Mouse (Mus musculus) adrenal gland, adult 8-10 months (tissue): ENCODE results near the gene Dffa. TPM values are rescaled to one million over a fixed set of nuclear protein-coding genes. Genes with fewer than 3 reads are reported as not detected.
A peak's percentile ranks its signal among the peaks of the same experiment; 100 is the strongest.

Experiments used
- DNase-seq: peaks from one replicate; pipeline ENCODE4 v3.0.0; 2022
- total RNA-seq, 4 experiments: library from RNA; stranded (reverse); gene quantifications; 2 replicates each; pipeline ENCODE4 v1.2.4; 2022

Dffa gene
- total RNA-seq = 10 to 100 TPM; 25.3 to 31.7 (median 26.4) TPM

GRCm38 (mm10) chr4:149103875-149104561 is at the start of gene Dffa:
TSS of gene Dffa (plus strand) at chr4:149104146.
- DNase-seq = peak; percentile 89

GRCm38 (mm10) chr4:149055847-149056246 is 48.1 kb upstream of the Dffa start:
- no peak for DNase-seq

DNA sequence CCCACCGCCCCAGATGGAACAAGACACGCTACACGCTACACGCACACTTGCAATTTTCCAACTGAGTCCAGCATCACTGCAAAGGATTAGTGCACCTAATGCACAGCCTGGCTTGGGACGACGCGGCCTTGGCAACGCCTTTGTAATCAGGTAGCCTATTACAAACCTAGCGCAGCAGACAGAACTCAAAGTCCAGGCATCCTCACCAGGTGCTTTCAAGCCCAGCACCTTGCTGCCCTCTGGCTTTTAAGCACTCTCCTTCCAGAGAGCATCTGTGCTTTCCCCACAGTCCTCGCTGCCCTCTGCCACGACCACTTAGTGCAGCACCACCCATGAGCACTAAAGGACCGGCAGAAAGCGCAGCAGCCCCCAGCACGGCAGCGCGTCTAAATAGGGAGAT is 47.0 kb upstream of the Dffa start:
- DNase-seq = no peak

GRCm38 (mm10) chr4:149057470-149057869 is 46.5 kb upstream of the Dffa start:
- DNase-seq = no peak

GRCm38 (mm10) chr4:149058298-149058697 is 45.6 kb upstream of the Dffa start:
- DNase-seq = no peak

- DNase-seq = no peak
These were observed 44.2 kb upstream of the Dffa start for GRCm38 (mm10) chr4:149059713-149060112.

DNA sequence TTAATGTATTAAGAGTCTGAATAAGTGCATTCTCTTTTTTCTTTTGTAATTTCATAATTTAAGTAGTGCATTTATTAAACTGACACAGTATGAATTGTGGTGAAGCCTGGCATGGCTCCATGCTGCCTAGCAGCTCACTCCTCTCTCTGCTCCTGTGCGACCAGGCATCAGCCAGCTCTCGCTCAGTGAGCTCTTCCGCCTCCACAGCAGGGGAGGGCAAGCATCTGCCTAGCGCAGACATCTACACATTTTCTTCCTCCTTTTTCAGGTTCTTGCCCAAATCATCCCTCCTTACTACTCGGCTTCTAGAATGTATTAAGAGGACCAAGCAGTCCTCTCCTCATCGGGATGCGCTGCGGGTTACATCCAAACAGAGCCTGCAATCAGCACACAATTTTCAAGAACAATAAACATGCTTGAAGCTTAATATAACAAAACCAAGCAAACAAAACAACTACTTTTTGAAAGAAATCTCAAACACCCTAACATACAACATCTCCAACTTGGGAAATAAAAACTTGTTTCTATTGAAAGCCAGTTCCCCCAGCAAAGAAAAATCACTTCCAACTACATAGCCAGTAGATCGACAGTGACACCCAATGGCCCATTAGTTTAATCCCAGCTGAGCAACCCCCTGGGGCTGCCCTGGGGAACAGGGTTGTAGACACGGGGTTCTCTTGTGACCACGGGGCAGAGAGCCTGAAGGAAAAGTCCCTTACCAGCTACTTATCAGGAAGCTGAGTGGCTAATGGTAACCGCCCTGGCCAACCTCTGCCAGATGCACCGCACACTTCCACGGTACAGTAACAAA is 43.1 kb upstream of the Dffa start:
- no peak for DNase-seq

DNA sequence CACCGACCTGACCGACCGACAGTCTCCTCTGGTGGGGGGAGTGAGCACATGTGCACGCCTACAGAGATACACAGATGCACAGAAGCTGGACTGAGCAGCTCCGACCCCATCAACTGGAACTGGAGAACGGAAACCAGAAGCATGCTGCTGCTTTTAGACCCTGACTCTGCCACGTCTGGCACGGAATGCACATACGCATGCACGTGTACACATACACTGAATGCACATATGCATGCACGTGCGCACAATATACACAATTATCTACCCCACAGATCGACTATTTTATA is 42.6 kb upstream of the Dffa start:
- DNase-seq = no peak

DNA sequence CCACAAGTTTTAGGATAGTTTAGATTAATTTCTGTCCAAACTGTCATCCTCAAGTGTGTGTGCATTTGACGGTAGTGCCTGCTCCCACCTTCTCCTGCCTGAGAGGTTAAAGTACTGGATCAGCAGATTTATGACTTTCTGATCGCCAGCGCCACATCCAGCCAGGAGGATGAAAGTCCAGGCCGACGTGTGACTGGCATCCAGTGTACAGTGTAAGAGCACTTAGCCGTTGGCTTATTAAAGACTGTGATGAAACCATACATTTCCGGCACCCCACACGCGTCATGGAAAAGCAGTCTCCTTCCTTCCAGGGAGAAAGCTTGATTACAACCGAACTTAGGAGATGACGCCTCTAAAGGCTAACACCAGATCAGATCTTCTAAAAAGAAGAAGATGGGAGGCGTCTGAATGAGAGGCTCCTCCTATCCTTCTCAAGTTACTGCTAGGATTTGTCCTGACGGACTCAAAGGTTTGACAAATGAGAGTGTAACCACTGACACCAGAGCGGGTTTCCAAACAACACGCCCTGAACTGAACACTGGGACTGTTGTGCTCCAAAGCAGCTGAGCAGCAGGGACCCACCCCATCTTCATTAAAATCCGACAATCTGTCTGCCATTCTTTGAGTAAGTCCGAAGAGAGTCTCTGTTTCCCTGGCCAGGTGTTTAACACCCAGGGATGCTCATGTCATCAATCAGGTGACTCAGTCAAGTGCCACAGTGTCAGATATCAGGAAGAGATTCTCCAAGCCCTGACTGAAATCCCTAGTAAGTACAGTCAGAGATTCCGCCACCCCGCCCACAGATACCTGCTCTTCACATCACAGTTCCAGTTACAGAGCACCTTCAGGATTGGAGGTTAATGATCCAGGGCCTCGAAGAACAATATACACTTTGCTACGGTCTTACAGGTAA is 41.3 kb upstream of the Dffa start:
- DNase-seq = no peak

DNA sequence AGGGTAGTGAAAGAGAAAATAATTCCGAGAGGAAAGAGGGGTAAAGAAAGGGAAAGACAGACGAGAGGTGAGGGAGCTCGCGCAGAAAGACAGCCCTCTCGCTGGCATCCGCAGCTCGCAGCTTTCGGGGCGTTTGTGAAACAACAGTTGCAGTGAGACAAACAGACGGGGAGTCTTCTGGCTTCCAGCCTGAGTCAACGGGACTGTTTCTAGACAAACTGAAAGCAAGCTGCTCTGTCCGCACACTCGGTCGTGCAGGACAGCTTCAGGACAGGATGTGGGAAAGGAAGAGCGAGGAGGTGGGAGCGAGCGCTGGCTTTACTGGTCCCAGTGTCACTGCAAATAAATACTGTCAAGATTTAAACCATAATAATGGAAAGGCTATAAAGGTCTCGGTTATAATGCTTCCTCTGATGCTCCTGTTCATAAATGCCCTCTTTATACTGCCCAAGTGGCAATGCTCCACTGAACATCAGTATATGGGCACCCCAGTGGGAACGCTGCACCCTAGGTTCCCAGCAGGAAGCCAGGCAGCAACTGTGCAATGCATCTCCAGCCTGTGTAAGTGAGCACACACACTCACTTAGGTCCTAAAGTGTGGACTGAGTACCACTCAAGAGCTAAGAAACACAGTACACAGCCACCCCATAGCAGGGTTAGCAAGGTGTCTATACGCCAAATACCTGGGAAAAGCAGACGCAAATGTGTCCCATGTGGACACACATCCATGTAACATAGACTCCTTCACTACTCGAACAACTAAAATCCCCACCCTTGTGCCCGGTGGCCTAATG is 39.7 kb upstream of the Dffa start:
- DNase-seq = no peak

- DNase-seq = no peak
These were observed 37.0 kb upstream of the Dffa start for GRCm38 (mm10) chr4:149066672-149067551.

- no peak for DNase-seq
These were observed 28.9 kb upstream of the Dffa start for GRCm38 (mm10) chr4:149075073-149075472.

DNA sequence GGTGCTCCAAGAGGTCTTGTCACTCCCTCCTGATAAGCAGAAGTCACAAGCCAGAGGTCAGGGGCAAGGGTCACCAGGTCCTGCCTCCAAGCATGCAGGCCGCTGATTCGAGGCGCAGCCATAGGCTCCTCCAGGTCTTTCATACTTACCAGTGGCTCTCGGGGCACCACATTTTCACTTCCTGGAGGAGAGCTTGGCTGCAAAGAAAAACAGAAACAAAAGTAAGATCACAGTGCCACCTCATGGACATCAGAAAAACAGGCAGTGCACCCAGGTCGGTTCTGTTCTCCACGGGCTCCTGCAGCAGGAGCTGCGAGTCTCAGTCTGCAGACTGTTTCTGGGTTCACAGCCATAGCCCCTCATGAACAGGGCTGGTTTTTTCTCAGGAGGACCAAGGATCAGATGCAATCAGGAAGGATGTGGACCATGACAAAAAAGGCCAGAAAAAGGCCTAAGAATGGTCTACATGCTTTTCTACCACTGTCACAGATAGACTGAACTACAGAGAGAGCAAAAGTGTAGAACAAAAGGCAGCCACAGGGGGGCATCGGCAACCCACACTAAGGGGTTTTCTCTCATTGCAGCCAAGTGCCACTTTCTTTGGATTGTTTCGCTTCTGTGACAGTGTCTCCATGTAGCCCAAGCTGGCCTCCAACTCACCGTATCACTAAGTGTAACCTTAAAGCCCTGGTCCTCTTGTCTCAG is 27.9 kb upstream of the Dffa start:
- peak; percentile 61 for DNase-seq

- no peak for DNase-seq
These were observed 25.7 kb upstream of the Dffa start for GRCm38 (mm10) chr4:149078261-149078660.

DNA sequence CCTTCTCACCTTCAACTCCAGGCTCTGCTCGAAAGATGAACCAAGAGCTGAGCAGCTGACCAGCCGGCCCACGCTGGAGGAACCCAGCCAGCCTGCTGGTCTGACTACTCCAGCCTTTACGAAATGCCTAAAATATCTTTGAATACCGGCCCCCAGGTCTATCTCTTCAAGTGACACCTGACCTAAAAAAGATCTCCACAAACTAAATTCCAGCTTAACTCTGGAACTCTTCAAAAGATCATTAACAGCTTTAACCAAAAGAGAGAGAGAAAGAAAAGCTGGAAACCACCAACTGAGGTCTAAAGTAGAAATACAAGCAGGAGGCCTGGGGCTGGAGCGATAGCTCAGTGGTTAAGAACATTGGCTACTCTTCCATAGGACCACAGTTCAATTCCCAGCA is 24.3 kb upstream of the Dffa start:
- DNase-seq = no peak

GRCm38 (mm10) chr4:149080111-149080510 is 23.8 kb upstream of the Dffa start:
- no peak for DNase-seq

GRCm38 (mm10) chr4:149081528-149081927 is 22.4 kb upstream of the Dffa start:
- peak; percentile 88 for DNase-seq

DNA sequence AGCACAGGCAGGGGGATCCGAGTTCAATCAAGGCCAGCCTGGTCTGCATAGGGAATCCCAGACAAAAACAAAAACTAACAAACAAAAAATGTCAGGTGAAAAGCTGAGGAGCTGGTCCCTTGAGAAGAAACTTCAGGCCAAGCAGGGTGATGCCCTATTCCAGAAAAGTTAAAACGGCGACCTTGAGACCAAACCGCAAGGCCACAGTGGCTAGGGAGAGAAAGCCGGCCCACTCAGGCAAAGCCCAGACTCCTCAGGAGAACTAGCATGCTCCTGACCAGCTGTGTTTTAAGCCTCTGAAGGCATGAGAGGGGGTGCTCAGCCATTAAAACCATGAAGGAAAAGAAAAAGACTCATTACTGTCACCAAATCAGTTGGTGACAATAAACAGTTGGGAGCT is 18.6 kb upstream of the Dffa start:
- no peak for DNase-seq

GRCm38 (mm10) chr4:149091364-149091763 is 12.6 kb upstream of the Dffa start:
- no peak for DNase-seq

DNA sequence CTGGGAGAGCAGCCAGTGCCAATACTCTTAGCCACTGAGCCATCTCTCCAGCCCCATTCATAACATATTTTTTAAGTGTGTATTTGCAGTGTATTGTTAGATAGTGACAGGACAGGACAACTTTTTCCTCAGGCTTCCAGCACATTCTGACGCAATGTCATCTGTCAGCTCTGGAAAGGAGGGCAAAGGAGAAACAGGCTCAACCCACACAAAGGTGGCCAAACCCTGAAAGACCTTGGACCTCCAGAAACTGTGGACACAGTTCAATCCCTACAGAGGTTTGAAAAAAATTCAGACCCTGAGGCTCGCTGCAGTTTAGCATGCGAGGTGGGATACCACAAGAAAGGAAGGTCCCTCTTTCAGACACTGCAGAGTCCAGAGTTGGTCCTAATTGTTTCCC is 6.0 kb upstream of the Dffa start:
- no peak for DNase-seq

DNA sequence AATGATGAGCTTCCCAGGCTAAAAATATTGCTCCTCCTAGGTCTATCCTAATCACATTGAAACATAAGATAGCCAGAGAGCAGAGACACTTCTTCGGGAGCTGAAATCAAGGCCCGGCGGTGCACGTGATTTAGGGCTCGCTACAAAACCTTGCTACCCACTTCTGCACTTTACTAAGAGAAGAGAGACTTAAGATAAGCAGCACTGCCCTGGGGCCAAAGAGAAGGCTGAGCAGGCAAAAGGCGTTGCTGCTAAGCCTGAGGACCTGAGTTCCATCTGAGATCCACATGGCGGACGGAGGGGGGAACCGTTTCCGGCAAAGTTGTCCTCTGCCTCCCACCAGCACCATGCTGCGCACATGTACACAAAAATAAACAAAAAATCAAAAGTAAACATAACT is 5.4 kb upstream of the Dffa start:
- no peak for DNase-seq
